Mouse (Mus musculus): ENCODE data around the gene Epb41l1. TPM values are rescaled to one million over a fixed set of nuclear protein-coding genes. Genes with fewer than 3 reads are reported as not detected.

Epb41l1 gene
- polyA plus RNA-seq, 1 experiment from 2014 or later, result 6.2 TPM

DNA sequence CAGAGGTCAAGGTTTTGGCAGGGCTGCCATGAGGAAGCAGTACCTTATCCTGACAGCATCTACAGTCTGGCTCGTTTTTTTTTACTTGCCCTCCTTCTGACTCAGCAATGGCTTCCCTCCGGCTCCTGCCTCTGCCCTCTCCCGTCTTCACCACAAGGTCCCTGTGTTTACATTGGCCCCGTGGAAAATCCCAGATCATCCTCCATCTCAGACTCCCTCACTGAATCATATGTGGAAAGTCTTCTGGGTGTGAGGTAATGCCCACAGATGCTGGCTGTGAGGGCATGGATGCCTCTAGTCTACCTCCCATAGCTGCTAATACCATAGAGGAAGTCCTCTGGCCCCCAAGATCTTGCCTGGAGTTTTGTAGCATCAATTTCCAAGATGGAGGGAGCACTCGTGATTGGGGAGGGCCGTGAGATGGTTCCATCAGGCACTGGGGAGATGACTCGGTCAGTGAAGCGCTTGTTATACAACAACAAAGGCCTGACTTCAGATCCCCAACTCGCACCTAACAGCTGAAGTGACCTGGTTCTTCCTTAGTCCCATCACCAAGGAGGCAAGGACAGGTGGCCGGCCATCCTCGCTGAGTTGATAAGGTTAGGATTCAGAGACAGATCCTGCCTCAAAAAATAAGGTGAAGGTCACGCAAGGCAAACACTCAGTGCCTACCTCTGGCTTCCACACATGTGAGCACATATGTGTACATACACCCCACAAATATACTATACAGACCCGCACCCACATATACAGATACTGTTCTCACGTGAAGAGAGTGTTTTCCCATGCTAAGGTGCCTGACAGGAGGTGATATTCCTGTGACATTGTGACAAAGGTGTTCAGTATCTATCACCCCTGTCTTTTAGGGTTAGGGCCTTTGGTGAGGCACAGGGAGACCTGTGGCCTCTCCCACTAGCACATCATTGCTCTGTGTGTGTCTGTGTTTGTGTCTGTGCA lies 36.0 kb downstream of the Epb41l1 start:
- Histone ChIP-seq H3K27me3 (ENCODE audit: control insufficient read depth, insufficient read depth, low read length) (no peaks in the 10 kb centered on the region), H3K36me3 (ENCODE audit: control insufficient read depth, insufficient read depth, low read length) (no peaks in the 10 kb centered on the region), H3K27ac (ENCODE audit: low read length) (no peak overlapping the region), H3K4me1 (ENCODE audit: control insufficient read depth, insufficient read depth, low read length) (0 out of 2 replicates have a peak, but pooled peaks cover 4% of the 10 kb centered on the region), H3K4me3 (ENCODE audit: low read depth, low read length) (no peak overlapping the region), H3K9me3 (ENCODE audit: control insufficient read depth, low read depth, low read length) (no peaks in the 10 kb centered on the region), H3K4me2 (replicated peaks; ENCODE audit: low read depth, low read length) (no peak overlapping the region), H3K9ac (replicated peaks; ENCODE audit: low read depth, low read length) (no peak overlapping the region)
- no peak for ATAC-seq (ENCODE audit: insufficient number of reproducible peaks, insufficient read depth, low FRiP score, low read depth)
- 71% methylated on average over 14 of the region's 14 CpGs for WGBS

DNA sequence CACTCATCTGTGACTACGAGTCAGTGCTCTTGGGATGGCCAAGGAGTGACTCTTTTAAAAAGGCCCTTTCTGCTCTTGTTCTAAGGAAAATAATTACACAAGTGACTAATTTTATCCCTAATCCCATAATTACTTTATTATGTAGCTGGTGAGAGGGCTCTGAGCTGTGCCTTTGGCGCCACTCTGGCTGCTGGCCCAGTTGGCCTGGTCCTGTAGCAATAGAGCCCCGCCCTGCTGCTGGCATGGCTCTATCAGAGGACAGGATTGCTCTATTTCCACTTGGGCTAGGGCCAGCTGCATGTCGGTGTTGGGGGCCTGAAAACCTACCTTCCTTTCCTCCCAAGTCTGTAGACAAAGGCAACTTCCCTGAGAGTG lies 36.6 kb downstream of the Epb41l1 start:
- Histone ChIP-seq H3K9me3 (ENCODE audit: control insufficient read depth, low read depth, low read length) (no peaks in the 10 kb centered on the region), H3K4me1 (ENCODE audit: control insufficient read depth, insufficient read depth, low read length) (0 out of 2 replicates have a peak, but pooled peaks cover 4% of the 10 kb centered on the region), H3K27ac (ENCODE audit: low read length) (no peak overlapping the region), H3K9ac (replicated peaks; ENCODE audit: low read depth, low read length) (no peak overlapping the region), H3K27me3 (ENCODE audit: control insufficient read depth, insufficient read depth, low read length) (no peaks in the 10 kb centered on the region), H3K36me3 (ENCODE audit: control insufficient read depth, insufficient read depth, low read length) (no peaks in the 10 kb centered on the region), H3K4me2 (replicated peaks; ENCODE audit: low read depth, low read length) (no peak overlapping the region), H3K4me3 (ENCODE audit: low read depth, low read length) (no peak overlapping the region)
- no peak for ATAC-seq (ENCODE audit: insufficient number of reproducible peaks, insufficient read depth, low FRiP score, low read depth)
- WGBS, result 63% methylated on average over 4 of the region's 4 CpGs

DNA sequence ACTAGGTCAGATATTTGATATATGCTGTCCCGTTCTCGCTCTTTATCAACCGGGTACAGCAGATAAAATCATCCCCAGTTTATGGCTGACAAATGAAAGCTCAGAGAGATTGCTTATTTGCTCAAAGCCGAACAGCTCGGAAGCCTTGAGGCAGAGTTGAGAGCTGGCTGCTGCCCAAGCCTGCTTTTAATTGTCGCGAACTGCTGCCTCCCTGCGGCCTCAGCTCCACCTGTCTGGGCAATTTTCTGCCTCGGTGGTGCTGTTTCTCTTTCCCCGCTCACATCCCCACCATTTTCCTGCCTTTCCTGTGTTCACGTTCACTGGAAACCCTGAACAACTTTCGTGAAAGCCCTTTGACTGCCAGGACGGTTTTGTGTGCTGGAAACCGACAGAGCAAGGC lies 39.8 kb downstream of the Epb41l1 start:
- no peak overlapping the region for H3K27ac ChIP-seq (ENCODE audit: low read length)
- WGBS, result 34% methylated on average over 14 of the region's 14 CpGs

DNA sequence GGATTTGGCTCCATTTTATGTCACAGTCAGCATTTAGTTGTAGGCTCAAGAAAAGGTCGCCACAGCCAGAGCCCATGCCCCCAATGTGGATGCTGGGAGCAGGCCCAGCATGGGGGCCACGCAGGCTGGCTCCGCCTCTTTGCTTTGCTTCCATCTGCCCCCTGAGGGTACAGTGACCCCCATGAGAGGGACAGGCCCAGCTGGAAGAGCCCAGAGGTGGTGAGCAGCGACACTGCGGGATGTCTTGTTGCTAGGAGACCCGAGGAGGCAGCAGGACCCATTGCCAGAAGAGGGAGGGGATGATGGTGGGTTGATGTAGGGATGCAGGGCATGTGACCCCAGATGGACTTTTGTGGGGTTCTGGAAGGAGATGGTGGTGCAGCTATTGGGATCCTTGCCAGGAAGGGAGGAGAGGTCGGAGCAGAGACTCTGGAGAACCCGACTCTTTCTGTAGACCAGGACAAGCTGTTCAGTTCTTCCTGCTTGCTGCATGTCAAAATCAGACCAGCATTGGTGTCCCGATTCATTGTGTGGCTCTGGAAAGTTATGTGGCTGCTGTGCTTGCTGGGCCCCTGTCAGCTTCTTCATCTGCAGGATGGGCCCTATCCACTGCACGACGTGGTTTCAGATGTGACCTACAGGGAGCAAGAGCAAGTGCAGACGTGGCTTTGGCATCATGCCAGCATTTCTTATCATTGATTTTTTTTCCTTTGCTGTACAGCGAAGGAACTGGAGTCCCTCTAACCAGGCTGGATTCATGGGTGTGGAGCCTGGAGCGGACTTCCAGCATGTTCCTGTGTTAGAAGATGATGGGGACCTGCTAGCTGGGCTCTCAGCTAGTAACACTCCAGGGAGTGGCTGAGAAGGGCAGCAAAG lies 41.7 kb downstream of the Epb41l1 start:
- Histone ChIP-seq H3K4me3 (ENCODE audit: low read depth, low read length) (no peak overlapping the region), H3K9ac (replicated peaks; ENCODE audit: low read depth, low read length) (no peak overlapping the region), H3K9me3 (ENCODE audit: control insufficient read depth, low read depth, low read length) (no peaks in the 10 kb centered on the region), H3K27ac (ENCODE audit: low read length) (no peak overlapping the region), H3K4me1 (ENCODE audit: control insufficient read depth, insufficient read depth, low read length) (peaks cover 3% of the 10 kb centered on the region; the same call in 1 of the 2 replicates), H3K36me3 (ENCODE audit: control insufficient read depth, insufficient read depth, low read length) (no peaks in the 10 kb centered on the region), H3K27me3 (ENCODE audit: control insufficient read depth, insufficient read depth, low read length) (no peaks in the 10 kb centered on the region), H3K4me2 (replicated peaks; ENCODE audit: low read depth, low read length) (no peak overlapping the region)
- 45% methylated on average over 14 of the region's 14 CpGs for WGBS
- ATAC-seq (ENCODE audit: insufficient number of reproducible peaks, insufficient read depth, low FRiP score, low read depth), result 0 out of 2 replicates have a peak, but pooled peaks have one; percentile 33

More for the DNA sequence above, 39.8 kb downstream of the Epb41l1 start:
- Histone ChIP-seq H3K4me3 (ENCODE audit: low read depth, low read length) (no peak overlapping the region), H3K27me3 (ENCODE audit: control insufficient read depth, insufficient read depth, low read length) (no peaks in the 10 kb centered on the region), H3K9ac (replicated peaks; ENCODE audit: low read depth, low read length) (no peak overlapping the region), H3K4me1 (ENCODE audit: control insufficient read depth, insufficient read depth, low read length) (peaks cover 7% of the 10 kb centered on the region; the same call in 1 of the 2 replicates), H3K36me3 (ENCODE audit: control insufficient read depth, insufficient read depth, low read length) (no peaks in the 10 kb centered on the region), H3K9me3 (ENCODE audit: control insufficient read depth, low read depth, low read length) (no peaks in the 10 kb centered on the region), H3K4me2 (replicated peaks; ENCODE audit: low read depth, low read length) (no peak overlapping the region)
- ATAC-seq (ENCODE audit: insufficient number of reproducible peaks, insufficient read depth, low FRiP score, low read depth), result no peak

DNA sequence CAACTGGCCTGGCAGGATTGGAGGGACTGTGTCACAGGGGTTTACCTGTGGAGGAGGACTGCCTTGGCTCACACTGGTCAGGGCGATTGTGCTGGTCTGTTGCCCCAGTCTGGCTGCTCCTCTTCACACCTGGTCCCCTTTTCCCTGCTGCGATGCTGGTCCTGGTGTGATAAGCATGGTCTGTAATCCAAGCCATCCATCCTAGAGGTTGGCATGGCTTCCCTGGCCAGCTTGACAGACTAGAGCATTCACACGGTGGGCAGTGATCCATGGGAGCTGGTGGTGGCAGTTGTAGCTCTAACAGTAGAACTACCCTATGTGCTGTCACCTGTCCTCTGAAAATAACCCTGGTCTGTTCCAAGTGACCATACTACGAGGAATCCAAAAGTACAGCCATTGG lies 43.7 kb downstream of the Epb41l1 start:
- ATAC-seq (ENCODE audit: insufficient number of reproducible peaks, insufficient read depth, low FRiP score, low read depth), result no peak
- no peak overlapping the region for H3K4me3 ChIP-seq (ENCODE audit: low read depth, low read length)
- no peaks in the 10 kb centered on the region for H3K27me3 ChIP-seq (ENCODE audit: control insufficient read depth, insufficient read depth, low read length)
- H3K27ac ChIP-seq (ENCODE audit: low read length), result no peak overlapping the region
- no peaks in the 10 kb centered on the region for H3K9me3 ChIP-seq (ENCODE audit: control insufficient read depth, low read depth, low read length)
- H3K4me1 ChIP-seq (ENCODE audit: control insufficient read depth, insufficient read depth, low read length), result peaks cover 3% of the 10 kb centered on the region; the same call in 1 of the 2 replicates
- H3K4me2 ChIP-seq (replicated peaks; ENCODE audit: low read depth, low read length), result no peak overlapping the region
- no peaks in the 10 kb centered on the region for H3K36me3 ChIP-seq (ENCODE audit: control insufficient read depth, insufficient read depth, low read length)
- 74% methylated on average over 4 of the region's 4 CpGs for WGBS
- H3K9ac ChIP-seq (replicated peaks; ENCODE audit: low read depth, low read length), result no peak overlapping the region

GRCm38 (mm10) chr2:156467538-156467937 lies 46.8 kb downstream of the Epb41l1 start:
- no peak overlapping the region for H3K27ac ChIP-seq (ENCODE audit: low read length)
- no peaks in the 10 kb centered on the region for H3K27me3 ChIP-seq (ENCODE audit: control insufficient read depth, insufficient read depth, low read length)
- no peaks in the 10 kb centered on the region for H3K36me3 ChIP-seq (ENCODE audit: control insufficient read depth, insufficient read depth, low read length)
- H3K4me3 ChIP-seq (ENCODE audit: low read depth, low read length), result no peak overlapping the region
- WGBS, result 77% methylated on average over 11 of the region's 11 CpGs
- peaks cover 3% of the 10 kb centered on the region; the same call in 1 of the 2 replicates for H3K4me1 ChIP-seq (ENCODE audit: control insufficient read depth, insufficient read depth, low read length)
- H3K9me3 ChIP-seq (ENCODE audit: control insufficient read depth, low read depth, low read length), result no peaks in the 10 kb centered on the region
- no peak overlapping the region for H3K9ac ChIP-seq (replicated peaks; ENCODE audit: low read depth, low read length)
- H3K4me2 ChIP-seq (replicated peaks; ENCODE audit: low read depth, low read length), result no peak overlapping the region
- ATAC-seq (ENCODE audit: insufficient number of reproducible peaks, insufficient read depth, low FRiP score, low read depth), result no peak

DNA sequence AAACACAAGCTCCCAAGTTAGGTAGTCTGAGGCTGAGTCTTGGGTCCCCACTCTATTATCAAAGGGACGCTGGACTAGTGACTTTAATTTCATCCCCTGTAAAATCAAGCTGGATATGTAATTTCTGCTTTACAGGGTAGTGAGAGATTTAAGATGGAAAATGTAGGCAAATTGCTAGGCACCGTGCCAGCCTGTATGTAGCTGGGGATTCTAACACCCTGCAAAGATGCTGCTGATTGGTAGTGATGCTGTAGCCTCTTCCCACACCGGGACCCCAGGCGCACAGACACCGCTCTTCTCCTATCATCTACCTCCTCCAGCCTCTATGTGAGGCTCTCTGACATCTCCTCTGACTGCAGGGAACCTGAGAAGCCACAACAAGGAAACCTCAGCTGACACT lies 48.2 kb downstream of the Epb41l1 start:
- H3K27me3 ChIP-seq (ENCODE audit: control insufficient read depth, insufficient read depth, low read length), result no peaks in the 10 kb centered on the region
- no peak overlapping the region for H3K27ac ChIP-seq (ENCODE audit: low read length)
- H3K9me3 ChIP-seq (ENCODE audit: control insufficient read depth, low read depth, low read length), result no peaks in the 10 kb centered on the region
- no peak overlapping the region for H3K4me2 ChIP-seq (replicated peaks; ENCODE audit: low read depth, low read length)
- H3K9ac ChIP-seq (replicated peaks; ENCODE audit: low read depth, low read length), result no peak overlapping the region
- WGBS, result 87% methylated on average over 5 of the region's 5 CpGs
- no peak for ATAC-seq (ENCODE audit: insufficient number of reproducible peaks, insufficient read depth, low FRiP score, low read depth)
- H3K4me3 ChIP-seq (ENCODE audit: low read depth, low read length), result no peak overlapping the region
- H3K36me3 ChIP-seq (ENCODE audit: control insufficient read depth, insufficient read depth, low read length), result no peaks in the 10 kb centered on the region
- H3K4me1 ChIP-seq (ENCODE audit: control insufficient read depth, insufficient read depth, low read length), result no peaks in the 10 kb centered on the region

GRCm38 (mm10) chr2:156469508-156469907 lies 48.8 kb downstream of the Epb41l1 start:
- Histone ChIP-seq H3K4me3 (ENCODE audit: low read depth, low read length) (no peak overlapping the region), H3K4me1 (ENCODE audit: control insufficient read depth, insufficient read depth, low read length) (peaks cover 5% of the 10 kb centered on the region; the same call in 1 of the 2 replicates), H3K4me2 (replicated peaks; ENCODE audit: low read depth, low read length) (no peak overlapping the region), H3K27ac (ENCODE audit: low read length) (no peak overlapping the region), H3K9ac (replicated peaks; ENCODE audit: low read depth, low read length) (no peak overlapping the region), H3K36me3 (ENCODE audit: control insufficient read depth, insufficient read depth, low read length) (no peaks in the 10 kb centered on the region), H3K9me3 (ENCODE audit: control insufficient read depth, low read depth, low read length) (no peaks in the 10 kb centered on the region), H3K27me3 (ENCODE audit: control insufficient read depth, insufficient read depth, low read length) (no peaks in the 10 kb centered on the region)
- 74% methylated on average over 8 of the region's 8 CpGs for WGBS
- no peak for ATAC-seq (ENCODE audit: insufficient number of reproducible peaks, insufficient read depth, low FRiP score, low read depth)
